Mouse (Mus musculus) hindbrain, embryonic 15.5 days (tissue): ENCODE results near the gene B3gnt2. TPM values are rescaled to one million over a fixed set of nuclear protein-coding genes. Genes with fewer than 3 reads are reported as not detected.

Source experiments
- ATAC-seq: fragments of 200-750 bp; cut with Nextera tagmentation; 2 replicates; pipeline ENCODE4 v1.8.0; 2017; ENCODE audit warnings: low read depth, moderate number of reproducible peaks, moderate TSS enrichment; ENCODE audit not compliant: low FRiP score
- H3K27ac ChIP-seq: fragments of 300-500 bp; sonication (generic); replicated peaks from 2 replicates; pipeline ENCODE4 v1.5.1; 2015; ENCODE audit warnings: mild to moderate bottlenecking, inconsistent platforms
- H3K27me3 ChIP-seq: fragments of 300-500 bp; sonication (generic); 2 replicates; pipeline ENCODE4 v1.6.1; 2015; ENCODE audit warnings: control low read depth, inconsistent platforms
- H3K36me3 ChIP-seq: fragments of 300-500 bp; sonication (generic); 2 replicates; pipeline ENCODE4 v1.6.1; 2015; ENCODE audit warnings: control low read depth, inconsistent platforms
- H3K4me1 ChIP-seq: fragments of 300-500 bp; sonication (generic); replicated peaks from 2 replicates; pipeline ENCODE4 v1.6.1; 2015; ENCODE audit warnings: control low read depth, inconsistent platforms
- H3K4me2 ChIP-seq: fragments of 300-500 bp; sonication (generic); 2 replicates; pipeline ENCODE4 v1.6.1; 2015; ENCODE audit warnings: moderate library complexity, mild to moderate bottlenecking, inconsistent platforms
- H3K4me3 ChIP-seq: fragments of 300-500 bp; sonication (generic); 2 replicates; pipeline ENCODE4 v1.5.1; 2015; ENCODE audit warnings: mild to moderate bottlenecking, inconsistent platforms
- H3K9ac ChIP-seq: fragments of 300-500 bp; sonication (generic); 2 replicates; pipeline ENCODE4 v1.6.1; 2015; ENCODE audit warnings: inconsistent platforms
- H3K9me3 ChIP-seq: fragments of 300-500 bp; sonication (generic); 2 replicates; pipeline ENCODE4 v1.6.1; 2016; ENCODE audit warnings: control low read depth, inconsistent platforms
- WGBS: fragments of 180-500 bp; shearing (Covaris S2); methylation state at CpG from one replicate; pipeline ENCODE4 v1.1.7; 2015; 5-methylcytosine and 5-hydroxymethylcytosine counted together
- polyA plus RNA-seq: library from polyadenylated mRNA; unstranded; fragments of >200 nt; fragmentation: Nextera tagmentation; extraction: Ambion mirVana; gene quantifications from 2 replicates; pipeline ENCODE4 v1.2.1, GENCODE M21; 2015

B3gnt2 gene
- polyA plus RNA-seq, 1 experiment from 2014 or later: 3.0 TPM

GRCm38 (mm10) chr11:22844754-22845718 is 15.7 kb downstream of the B3gnt2 start:
- Histone ChIP-seq H3K27me3 (no peaks in the 10 kb centered on the region), H3K36me3 (no peaks in the 10 kb centered on the region), H3K9ac (no peak overlapping the region), H3K9me3 (no peaks in the 10 kb centered on the region), H3K27ac (no peak overlapping the region), H3K4me2 (no peak overlapping the region), H3K4me3 (no peak overlapping the region), H3K4me1 (peaks cover 3% of the 10 kb centered on the region)
- no peak for ATAC-seq
- 88% methylated on average over 4 of the region's 4 CpGs for WGBS

GRCm38 (mm10) chr11:22839456-22839855 is 21.3 kb downstream of the B3gnt2 start:
- H3K4me2 ChIP-seq: no peak overlapping the region
- H3K27ac ChIP-seq: no peak overlapping the region
- no peaks in the 10 kb centered on the region for H3K36me3 ChIP-seq
- no peak overlapping the region for H3K9ac ChIP-seq
- 66% methylated on average over 3 of the region's 3 CpGs for WGBS
- H3K27me3 ChIP-seq: no peaks in the 10 kb centered on the region
- no peaks in the 10 kb centered on the region for H3K4me1 ChIP-seq
- H3K4me3 ChIP-seq: no peak overlapping the region
- ATAC-seq: no peak
- no peaks in the 10 kb centered on the region for H3K9me3 ChIP-seq

DNA sequence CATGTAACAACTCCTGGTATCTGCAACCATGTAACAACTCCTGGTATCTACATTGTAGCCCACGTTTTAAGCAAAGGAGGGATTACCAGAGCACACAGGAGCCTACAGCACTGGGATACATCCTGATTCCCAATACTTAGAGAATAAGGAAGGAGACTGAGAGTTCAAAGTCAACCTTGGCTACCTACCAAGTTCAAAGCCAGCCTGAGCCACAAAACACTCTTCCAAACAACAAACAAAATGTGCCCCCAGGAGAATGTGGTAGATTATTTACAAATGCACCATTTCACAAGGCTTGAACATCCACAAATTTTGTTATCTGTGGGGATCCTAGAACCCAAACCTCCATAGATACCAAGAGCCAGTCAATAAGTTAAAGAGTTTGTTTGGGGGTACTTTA is 22.4 kb downstream of the B3gnt2 start:
- H3K4me3 ChIP-seq: no peak overlapping the region
- H3K9ac ChIP-seq: no peak overlapping the region
- H3K4me2 ChIP-seq: no peak overlapping the region
- H3K27me3 ChIP-seq: no peaks in the 10 kb centered on the region
- ATAC-seq: no peak
- H3K4me1 ChIP-seq: no peaks in the 10 kb centered on the region
- no peak overlapping the region for H3K27ac ChIP-seq
- H3K9me3 ChIP-seq: no peaks in the 10 kb centered on the region
- WGBS: 75% methylated on average over 1 of the region's 1 CpGs
- no peaks in the 10 kb centered on the region for H3K36me3 ChIP-seq

GRCm38 (mm10) chr11:22836269-22836668 is 24.5 kb downstream of the B3gnt2 start:
- Histone ChIP-seq H3K4me3 (no peak overlapping the region), H3K9ac (no peak overlapping the region), H3K27me3 (no peaks in the 10 kb centered on the region), H3K4me2 (no peak overlapping the region), H3K27ac (no peak overlapping the region), H3K36me3 (no peaks in the 10 kb centered on the region), H3K4me1 (no peaks in the 10 kb centered on the region), H3K9me3 (no peaks in the 10 kb centered on the region)
- 95% methylated on average over 10 of the region's 10 CpGs for WGBS
- ATAC-seq: no peak

DNA sequence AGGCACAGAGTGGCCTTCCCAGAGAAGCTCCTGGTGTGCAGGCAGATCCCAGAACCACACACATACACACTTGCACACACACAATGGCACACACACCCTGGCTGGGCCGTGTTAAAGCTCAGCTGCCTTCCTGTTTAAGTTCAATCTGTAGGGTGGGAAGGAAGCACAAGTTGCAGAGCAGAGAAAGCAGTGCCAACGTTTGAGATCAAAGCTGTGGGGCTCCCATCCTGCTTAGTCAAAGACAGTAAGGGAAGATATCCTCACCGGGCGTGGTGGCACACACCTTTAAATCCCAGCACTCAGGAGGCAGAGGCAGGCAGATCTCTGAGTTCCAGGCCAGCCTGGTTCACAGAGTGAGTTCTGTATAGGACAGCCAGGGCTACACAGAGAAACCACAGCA is 28.2 kb downstream of the B3gnt2 start:
- no peaks in the 10 kb centered on the region for H3K27me3 ChIP-seq
- ATAC-seq: no peak
- no peak overlapping the region for H3K9ac ChIP-seq
- peaks cover 3% of the 10 kb centered on the region; the same call in 1 of the 2 replicates for H3K4me1 ChIP-seq
- no peaks in the 10 kb centered on the region for H3K36me3 ChIP-seq
- no peaks in the 10 kb centered on the region for H3K9me3 ChIP-seq
- no peak overlapping the region for H3K4me3 ChIP-seq
- no peak overlapping the region for H3K27ac ChIP-seq
- H3K4me2 ChIP-seq: no peak overlapping the region
- 87% methylated on average over 4 of the region's 4 CpGs for WGBS

DNA sequence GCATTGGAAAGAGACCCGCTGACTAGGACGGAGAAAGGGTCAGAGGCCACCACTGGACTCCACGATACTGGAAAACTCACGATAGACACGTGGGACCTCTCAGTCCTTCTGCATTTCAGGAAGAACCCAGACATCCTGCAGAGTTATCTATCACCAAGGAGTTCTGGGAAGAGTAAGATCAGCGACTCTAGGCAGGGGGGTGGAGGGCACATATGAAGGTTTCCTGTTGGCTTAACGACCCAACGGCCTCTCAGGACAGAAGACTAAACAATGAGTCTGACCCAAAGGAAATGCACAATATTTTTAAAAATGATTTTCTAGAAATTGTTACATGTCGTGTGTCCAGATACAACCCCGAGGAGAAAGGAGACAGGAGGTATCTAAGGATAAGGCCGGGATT is 28.8 kb downstream of the B3gnt2 start:
- Histone ChIP-seq H3K9ac (no peak overlapping the region), H3K27ac (no peak overlapping the region), H3K4me1 (peaks cover 3% of the 10 kb centered on the region; the same call in 1 of the 2 replicates), H3K36me3 (no peaks in the 10 kb centered on the region), H3K9me3 (no peaks in the 10 kb centered on the region), H3K4me3 (no peak overlapping the region), H3K4me2 (no peak overlapping the region), H3K27me3 (no peaks in the 10 kb centered on the region)
- 92% methylated on average over 11 of the region's 11 CpGs for WGBS
- no peak for ATAC-seq

- Histone ChIP-seq H3K9me3 (no peaks in the 10 kb centered on the region), H3K27ac (no peak overlapping the region), H3K4me1 (peaks cover 3% of the 10 kb centered on the region; the same call in 1 of the 2 replicates), H3K4me2 (no peak overlapping the region), H3K27me3 (no peaks in the 10 kb centered on the region), H3K9ac (no peak overlapping the region), H3K36me3 (no peaks in the 10 kb centered on the region), H3K4me3 (no peak overlapping the region)
- no peak for ATAC-seq
- 77% methylated on average over 6 of the region's 6 CpGs for WGBS
These were observed 30.1 kb downstream of the B3gnt2 start for GRCm38 (mm10) chr11:22830684-22831083.

GRCm38 (mm10) chr11:22830179-22830611 is 30.6 kb downstream of the B3gnt2 start:
- WGBS: 44% methylated on average over 5 of the region's 5 CpGs
- no peak for ATAC-seq
- no peaks in the 10 kb centered on the region for H3K27me3 ChIP-seq
- H3K27ac ChIP-seq: no peak overlapping the region
- H3K9ac ChIP-seq: no peak overlapping the region
- H3K4me3 ChIP-seq: no peak overlapping the region
- H3K4me2 ChIP-seq: no peak overlapping the region
- H3K9me3 ChIP-seq: no peaks in the 10 kb centered on the region
- H3K4me1 ChIP-seq: peaks cover 3% of the 10 kb centered on the region; the same call in 1 of the 2 replicates
- H3K36me3 ChIP-seq: no peaks in the 10 kb centered on the region

DNA sequence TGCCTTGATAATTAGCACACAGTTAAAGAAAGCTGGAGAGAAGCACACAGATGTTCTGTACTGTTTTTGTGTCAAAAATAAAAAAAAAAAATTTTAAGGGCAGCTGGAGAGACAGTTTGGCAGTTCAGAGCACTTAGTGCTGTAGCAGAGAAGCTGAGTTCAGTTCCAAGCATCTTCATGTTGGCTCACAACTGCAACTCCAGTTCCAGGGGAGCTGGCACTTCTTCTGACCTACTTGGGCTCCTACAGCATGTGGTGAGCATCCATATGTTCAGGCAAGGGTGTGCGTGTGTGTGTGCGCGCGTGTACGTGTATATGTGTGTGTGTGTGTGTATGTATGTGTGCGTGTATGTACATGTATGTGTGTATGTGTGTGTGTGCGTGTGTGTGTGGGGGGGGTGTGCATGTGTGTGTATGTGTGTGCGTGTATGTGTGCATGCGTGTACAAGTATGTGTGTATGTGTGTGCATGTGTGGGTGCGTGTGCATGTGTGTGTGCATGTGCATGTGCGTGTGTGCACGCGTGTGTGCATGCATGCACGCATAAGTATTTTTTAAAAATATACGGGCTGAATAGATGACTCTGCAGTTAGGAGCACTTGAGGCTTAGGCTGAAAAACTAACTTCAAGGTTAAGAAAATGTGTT is 31.7 kb downstream of the B3gnt2 start:
- WGBS: 97% methylated on average over 15 of the region's 15 CpGs
- H3K36me3 ChIP-seq: no peaks in the 10 kb centered on the region
- H3K27me3 ChIP-seq: no peaks in the 10 kb centered on the region
- H3K4me2 ChIP-seq: no peak overlapping the region
- H3K9me3 ChIP-seq: no peaks in the 10 kb centered on the region
- no peak overlapping the region for H3K9ac ChIP-seq
- ATAC-seq: no peak
- peaks cover 3% of the 10 kb centered on the region; the same call in 1 of the 2 replicates for H3K4me1 ChIP-seq
- no peak overlapping the region for H3K27ac ChIP-seq
- no peak overlapping the region for H3K4me3 ChIP-seq

GRCm38 (mm10) chr11:22827514-22828080 is 33.2 kb downstream of the B3gnt2 start:
- WGBS: 87% methylated on average over 4 of the region's 4 CpGs
- Histone ChIP-seq H3K4me2 (no peak overlapping the region), H3K27me3 (no peaks in the 10 kb centered on the region), H3K9ac (no peak overlapping the region), H3K36me3 (no peaks in the 10 kb centered on the region), H3K27ac (no peak overlapping the region), H3K9me3 (no peaks in the 10 kb centered on the region), H3K4me3 (no peak overlapping the region), H3K4me1 (peaks cover 3% of the 10 kb centered on the region; the same call in 1 of the 2 replicates)
- ATAC-seq: no peak

DNA sequence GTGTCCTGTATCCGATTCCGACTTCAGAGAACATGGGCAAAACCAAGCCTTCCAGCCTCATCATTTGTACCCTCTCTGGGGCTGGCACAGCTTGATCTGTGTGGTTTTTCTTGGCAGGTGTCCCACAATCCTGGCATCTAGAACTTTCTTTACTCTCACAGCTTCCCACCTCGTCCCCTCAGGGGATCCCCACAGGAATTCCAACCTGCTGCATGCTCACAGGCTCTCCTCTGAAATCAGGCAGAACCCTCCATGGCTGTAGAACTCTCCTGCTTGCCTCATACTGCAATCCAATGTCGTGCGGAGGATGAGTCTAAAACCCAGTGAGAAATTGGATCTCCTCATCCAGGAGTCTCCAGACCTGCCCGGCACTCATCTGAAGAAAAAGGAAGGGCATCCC is 34.1 kb downstream of the B3gnt2 start:
- Histone ChIP-seq H3K27me3 (no peaks in the 10 kb centered on the region), H3K4me2 (no peak overlapping the region), H3K27ac (no peak overlapping the region), H3K9ac (no peak overlapping the region), H3K36me3 (no peaks in the 10 kb centered on the region), H3K4me1 (peaks cover 3% of the 10 kb centered on the region; the same call in 1 of the 2 replicates), H3K4me3 (no peak overlapping the region), H3K9me3 (no peaks in the 10 kb centered on the region)
- 89% methylated on average over 6 of the region's 6 CpGs for WGBS
- ATAC-seq: no peak

- no peak overlapping the region for H3K27ac ChIP-seq
- H3K27me3 ChIP-seq: no peaks in the 10 kb centered on the region
- no peaks in the 10 kb centered on the region for H3K9me3 ChIP-seq
- no peak overlapping the region for H3K4me3 ChIP-seq
- no peak overlapping the region for H3K4me2 ChIP-seq
- no peak overlapping the region for H3K9ac ChIP-seq
- peaks cover 3% of the 10 kb centered on the region; the same call in 1 of the 2 replicates for H3K4me1 ChIP-seq
- WGBS: 95% methylated on average over 14 of the region's 14 CpGs
- no peak for ATAC-seq
- no peaks in the 10 kb centered on the region for H3K36me3 ChIP-seq
These were observed 34.7 kb downstream of the B3gnt2 start for GRCm38 (mm10) chr11:22826051-22826450.
